Mouse (Mus musculus) bone marrow, adult 2 months (tissue): ENCODE results near the gene Bpifb9a. TPM values are rescaled to one million over a fixed set of nuclear protein-coding genes. Genes with fewer than 3 reads are reported as not detected.
A peak's percentile ranks its signal among the peaks of the same experiment; 100 is the strongest.
"Not testable (repeated sequence)": the region's sequence is repeated elsewhere in the genome, so short reads cannot be mapped to it uniquely, and the experiment has no call there.

Experiments
- H3K27ac ChIP-seq: fragments of 200-500 bp; 2 replicates; pipeline ENCODE4 v1.5.1; 2012; ENCODE audit warnings: low read depth, mild to moderate bottlenecking, control low read depth, inconsistent platforms, low read length; ENCODE audit not compliant: control insufficient read depth, poor library complexity, insufficient read depth
- H3K4me1 ChIP-seq: fragments of 200-500 bp; 2 replicates; pipeline ENCODE4 v1.6.1; 2011; ENCODE audit warnings: low read length; ENCODE audit not compliant: control insufficient read depth, insufficient read depth
- H3K4me3 ChIP-seq: fragments of 200-500 bp; replicated peaks from 2 replicates; pipeline ENCODE3; 2011; ENCODE audit warnings: mild to moderate bottlenecking, low read depth, low read length, control low read depth; ENCODE audit not compliant: control insufficient read depth
- CTCF ChIP-seq: fragments of 200-500 bp; IDR thresholded peaks from 2 replicates; pipeline ENCODE4 v1.5.1; 2011; ENCODE audit warnings: low read length, control low read depth; ENCODE audit not compliant: control insufficient read depth, insufficient read depth
- POLR2A ChIP-seq: fragments of 200-500 bp; IDR thresholded peaks from 2 replicates; pipeline ENCODE4 v1.6.1; 2011; ENCODE audit warnings: low read depth, mild to moderate bottlenecking, control low read depth, low read length, borderline replicate concordance; ENCODE audit not compliant: control insufficient read depth
- WGBS: fragments of 180-500 bp; shearing (Covaris S2); methylation state at CpG from one replicate; pipeline ENCODE4 v1.1.7; 2018; 5-methylcytosine and 5-hydroxymethylcytosine counted together
- polyA plus RNA-seq: library from polyadenylated mRNA; stranded (reverse); fragments of >200 nt; gene quantifications from 2 replicates; pipeline ENCODE4 v1.2.4, GENCODE M21; 2011; ENCODE audit warnings: low replicate concordance; ENCODE audit not compliant: missing spikeins, insufficient read depth, insufficient read length

Bpifb9a gene
- polyA plus RNA-seq, 1 experiment: not detected

DNA sequence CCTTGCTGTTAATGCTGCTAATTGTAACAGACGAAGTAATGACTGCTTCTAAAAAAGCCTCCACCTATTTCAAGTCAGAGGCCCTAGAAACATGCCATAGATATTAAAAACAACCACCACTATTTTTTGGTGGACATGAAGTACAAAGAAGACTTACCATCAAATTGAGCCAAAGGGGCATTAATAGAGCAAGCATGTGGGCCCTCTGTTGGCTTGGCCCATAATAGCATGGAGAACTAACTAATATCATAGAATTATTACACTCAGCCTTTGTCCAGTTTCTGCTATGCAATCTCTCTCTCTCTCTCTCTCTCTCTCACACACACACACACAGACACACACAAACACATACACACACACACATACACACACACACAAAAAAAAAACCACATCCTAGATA, 35.2 kb downstream of the Bpifb9a start:
- WGBS: 74% methylated on average over 1 of the region's 1 CpGs
- TF ChIP-seq POLR2A: no peak
- TF ChIP-seq CTCF: no peak
- Histone ChIP-seq H3K27ac (no peak overlapping the region), H3K4me1 (no peaks in the 10 kb centered on the region), H3K4me3 (no peak overlapping the region)

GRCm38 (mm10) chr2:154294746-154295145, 37.1 kb downstream of the Bpifb9a start:
- peak; percentile 42; the same call in 1 of the 2 replicates for TF ChIP-seq CTCF
- H3K4me3 ChIP-seq, H3K4me1 ChIP-seq, H3K27ac ChIP-seq: not testable (repeated sequence)
- WGBS: 2% methylated on average over 10 of the region's 10 CpGs

- 8% methylated on average over 1 of the region's 1 CpGs for WGBS
- no peak overlapping the region for H3K4me3 ChIP-seq
- no peak overlapping the region for H3K27ac ChIP-seq
- TF ChIP-seq CTCF: peak; percentile 96
- TF ChIP-seq POLR2A: no peak
- no peaks in the 10 kb centered on the region for H3K4me1 ChIP-seq
Measured at GRCm38 (mm10) chr2:154300496-154300895, 42.8 kb downstream of the Bpifb9a start.

DNA sequence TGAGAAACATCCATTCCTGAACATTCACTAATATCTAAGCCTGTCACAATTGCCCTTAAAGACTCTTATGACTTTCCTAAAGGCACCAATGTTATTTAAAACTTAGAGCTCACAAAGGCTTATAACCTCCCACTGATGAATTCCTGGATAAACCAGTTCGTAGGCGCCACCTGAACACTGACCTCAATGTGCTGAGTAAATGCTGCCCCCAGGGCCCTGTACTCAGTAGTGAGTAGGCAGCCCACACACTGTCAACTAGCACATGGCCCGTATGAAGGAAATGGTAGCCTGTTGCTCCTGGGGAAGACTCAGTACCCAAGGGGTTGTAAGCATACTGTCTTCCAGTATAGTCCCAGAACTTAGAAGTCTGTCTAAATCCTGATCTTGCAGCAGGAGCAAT, 44.1 kb downstream of the Bpifb9a start:
- WGBS: 88% methylated on average over 3 of the region's 3 CpGs
- Histone ChIP-seq H3K4me3 (no peak overlapping the region), H3K4me1 (no peaks in the 10 kb centered on the region), H3K27ac (no peak overlapping the region)
- TF ChIP-seq CTCF: no peak
- no peak for TF ChIP-seq POLR2A

DNA sequence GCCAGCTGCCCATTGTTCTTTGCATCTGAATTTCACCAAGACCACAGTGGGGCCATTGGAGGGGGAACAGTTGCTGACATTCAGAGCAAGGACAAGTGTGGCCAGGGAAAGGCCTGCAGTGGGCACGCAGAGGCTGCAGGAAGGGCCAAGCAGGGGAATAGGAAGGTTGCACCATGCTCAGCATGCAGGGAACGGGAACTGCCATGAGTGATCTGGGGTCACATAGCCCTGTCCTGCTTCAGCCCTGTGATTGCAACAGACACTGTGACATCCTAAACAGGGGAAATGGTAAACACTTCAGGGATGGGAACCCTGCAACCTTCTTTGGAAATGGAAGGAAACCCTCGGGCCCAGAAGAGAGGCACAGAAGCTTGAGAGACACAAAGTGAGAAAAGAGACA, 47.0 kb downstream of the Bpifb9a start:
- WGBS: 41% methylated on average over 1 of the region's 3 CpGs
- not testable (repeated sequence) for H3K4me1 ChIP-seq, H3K4me3 ChIP-seq, H3K27ac ChIP-seq

DNA sequence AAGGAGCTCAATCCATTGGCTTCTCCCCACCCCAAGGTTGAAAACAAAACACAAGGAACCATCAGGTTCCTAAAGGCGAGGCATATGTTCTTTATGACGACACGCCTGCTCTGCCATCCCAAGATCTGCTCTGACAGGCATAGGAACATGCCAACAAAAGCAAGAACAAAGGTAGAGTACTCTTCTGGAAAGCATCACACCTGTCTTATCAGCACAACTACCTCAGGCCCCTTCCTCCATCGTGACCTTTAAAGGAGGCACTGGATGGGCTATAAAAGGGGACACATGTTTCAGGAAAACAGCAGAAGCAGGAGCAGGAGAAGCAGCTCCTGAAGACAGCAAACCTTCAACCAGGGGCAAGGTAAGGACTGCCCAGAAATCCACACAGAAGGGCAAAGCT, 49.3 kb downstream of the Bpifb9a start, which contains the start of gene Bpifb9b:
Gene Bpifb9b, plus strand, starts transcription at position 301 of the 400 bp plus-strand sequence.
- not testable (repeated sequence) for H3K4me1 ChIP-seq, H3K4me3 ChIP-seq, H3K27ac ChIP-seq
- 75% methylated on average over 4 of the region's 4 CpGs for WGBS

DNA sequence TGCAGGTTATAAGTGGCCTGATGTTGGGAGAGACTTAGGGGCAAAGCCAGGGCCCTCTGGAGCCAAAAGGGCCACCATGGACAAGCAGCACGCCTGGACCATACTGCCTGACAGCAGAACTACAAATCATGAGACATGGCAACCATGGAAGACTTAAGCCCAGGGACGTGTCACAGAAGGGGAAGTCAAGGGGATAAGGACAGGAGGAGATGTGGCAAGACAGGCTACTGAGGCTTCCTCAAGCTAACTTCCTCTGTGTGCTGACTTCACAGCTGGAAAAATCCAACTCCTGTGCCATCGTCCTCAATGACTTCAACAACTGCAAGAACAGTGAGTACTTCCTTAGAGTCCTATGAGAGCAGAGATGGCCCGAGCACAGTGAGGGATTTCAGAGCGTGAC, 56.1 kb downstream of the Bpifb9a start:
- 29% methylated on average over 5 of the region's 5 CpGs for whole genome bisulfite sequencing
- H3K27ac ChIP-seq, H3K4me3 ChIP-seq, H3K4me1 ChIP-seq: not testable (repeated sequence)

Other genes with a start within 250 kb of the Bpifb9a start
- not detected in 2 replicates for gene Bpifa2, start 249.6 kb upstream of the Bpifb9a start, polyA plus RNA-seq
- gene Bpifa3, start 127.5 kb upstream of the Bpifb9a start, polyA plus RNA-seq: not detected in 2 replicates
- gene Bpifa1, start 115.0 kb upstream of the Bpifb9a start, polyA plus RNA-seq: not detected in 2 replicates
- not detected in 2 replicates for gene Bpifa5, start 95.2 kb upstream of the Bpifb9a start, polyA plus RNA-seq
- not detected in 2 replicates for gene Bpifb1, start 67.0 kb upstream of the Bpifb9a start, polyA plus RNA-seq
- 0.79 and 2.1 TPM in 2 replicates for gene Bpifb5, start 34.1 kb upstream of the Bpifb9a start, polyA plus RNA-seq
- not detected in 2 replicates for gene Bpifb9b, start 49.4 kb downstream of the Bpifb9a start, polyA plus RNA-seq
- 4.4 and 16.3 TPM in 2 replicates for gene Cdk5rap1, start 115.2 kb downstream of the Bpifb9a start, polyA plus RNA-seq
- gene Snta1, start 150.2 kb downstream of the Bpifb9a start, polyA plus RNA-seq: 3.3 and 3.6 TPM in 2 replicates
- gene Cbfa2t2, start 178.6 kb downstream of the Bpifb9a start, polyA plus RNA-seq: 6.7 and 16.4 TPM in 2 replicates